Mouse (Mus musculus): ENCODE measurements around the gene Asb14. TPM values are rescaled to one million over a fixed set of nuclear protein-coding genes. Genes with fewer than 3 reads are reported as not detected.
"Not testable (repeated sequence)": the region's sequence is repeated elsewhere in the genome, so short reads cannot be mapped to it uniquely, and the experiment has no call there.

Asb14 gene
- polyA plus RNA-seq, 1 experiment from 2014 or later = not detected

GRCm38 (mm10) chr14:26887244-26887643 lies 7.1 kb upstream of the Asb14 start:
- Histone ChIP-seq H3K9me3 (ENCODE audit: control insufficient read depth, low read length) (no peaks in the 10 kb centered on the region), H3K9ac (ENCODE audit: low read depth, low read length) (no peak overlapping the region), H3K4me1 (ENCODE audit: control insufficient read depth, insufficient read depth, low read length) (no peaks in the 10 kb centered on the region), H3K4me3 (ENCODE audit: low read length) (no peak overlapping the region), H3K27me3 (replicated peaks; ENCODE audit: control insufficient read depth, insufficient read depth, low read length) (no peaks in the 10 kb centered on the region), H3K27ac (ENCODE audit: low read length) (no peak overlapping the region), H3K4me2 (ENCODE audit: low read depth, low read length) (no peak overlapping the region), H3K36me3 (ENCODE audit: control insufficient read depth, insufficient read depth, low read length) (no peaks in the 10 kb centered on the region)
- ATAC-seq = peak; percentile 100
- WGBS = 43% methylated on average over 3 of the region's 3 CpGs

GRCm38 (mm10) chr14:26890777-26891176 lies 3.6 kb upstream of the Asb14 start:
- Histone ChIP-seq H3K9ac (ENCODE audit: low read depth, low read length) (no peak overlapping the region), H3K4me1 (ENCODE audit: control insufficient read depth, insufficient read depth, low read length) (no peaks in the 10 kb centered on the region), H3K36me3 (ENCODE audit: control insufficient read depth, insufficient read depth, low read length) (no peaks in the 10 kb centered on the region), H3K27ac (ENCODE audit: low read length) (no peak overlapping the region), H3K27me3 (replicated peaks; ENCODE audit: control insufficient read depth, insufficient read depth, low read length) (no peaks in the 10 kb centered on the region), H3K4me3 (ENCODE audit: low read length) (no peak overlapping the region), H3K9me3 (ENCODE audit: control insufficient read depth, low read length) (no peaks in the 10 kb centered on the region), H3K4me2 (ENCODE audit: low read depth, low read length) (no peak overlapping the region)
- no peak for ATAC-seq
- 84% methylated on average over 3 of the region's 3 CpGs for WGBS

- Histone ChIP-seq H3K27me3 (replicated peaks; ENCODE audit: control insufficient read depth, insufficient read depth, low read length) (no peaks in the 10 kb centered on the region), H3K36me3 (ENCODE audit: control insufficient read depth, insufficient read depth, low read length) (no peaks in the 10 kb centered on the region), H3K9ac (ENCODE audit: low read depth, low read length) (no peak overlapping the region), H3K4me2 (ENCODE audit: low read depth, low read length) (no peak overlapping the region), H3K4me3 (ENCODE audit: low read length) (no peak overlapping the region), H3K27ac (ENCODE audit: low read length) (no peak overlapping the region), H3K4me1 (ENCODE audit: control insufficient read depth, insufficient read depth, low read length) (no peaks in the 10 kb centered on the region), H3K9me3 (ENCODE audit: control insufficient read depth, low read length) (no peaks in the 10 kb centered on the region)
- no peak for ATAC-seq
- WGBS = 74% methylated on average over 2 of the region's 2 CpGs
Observed at GRCm38 (mm10) chr14:26899490-26899889, 5.1 kb downstream of the Asb14 start.

- no peaks in the 10 kb centered on the region for H3K27me3 ChIP-seq (replicated peaks; ENCODE audit: control insufficient read depth, insufficient read depth, low read length)
- H3K4me2 ChIP-seq (ENCODE audit: low read depth, low read length) = no peak overlapping the region
- no peak for ATAC-seq
- H3K9ac ChIP-seq (ENCODE audit: low read depth, low read length) = no peak overlapping the region
- no peak overlapping the region for H3K27ac ChIP-seq (ENCODE audit: low read length)
- no peaks in the 10 kb centered on the region for H3K36me3 ChIP-seq (ENCODE audit: control insufficient read depth, insufficient read depth, low read length)
- H3K4me3 ChIP-seq (ENCODE audit: low read length) = no peak overlapping the region
- no peaks in the 10 kb centered on the region for H3K4me1 ChIP-seq (ENCODE audit: control insufficient read depth, insufficient read depth, low read length)
- no peaks in the 10 kb centered on the region for H3K9me3 ChIP-seq (ENCODE audit: control insufficient read depth, low read length)
- WGBS = 83% methylated on average over 12 of the region's 12 CpGs
Observed at GRCm38 (mm10) chr14:26900893-26901292, 6.5 kb downstream of the Asb14 start.

- Histone ChIP-seq H3K9me3 (ENCODE audit: control insufficient read depth, low read length) (no peaks in the 10 kb centered on the region), H3K4me1 (ENCODE audit: control insufficient read depth, insufficient read depth, low read length) (0 out of 2 replicates have a peak, but pooled peaks cover 2% of the 10 kb centered on the region), H3K4me2 (ENCODE audit: low read depth, low read length) (no peak overlapping the region), H3K4me3 (ENCODE audit: low read length) (no peak overlapping the region), H3K27ac (ENCODE audit: low read length) (no peak overlapping the region), H3K36me3 (ENCODE audit: control insufficient read depth, insufficient read depth, low read length) (no peaks in the 10 kb centered on the region), H3K9ac (ENCODE audit: low read depth, low read length) (no peak overlapping the region), H3K27me3 (replicated peaks; ENCODE audit: control insufficient read depth, insufficient read depth, low read length) (no peaks in the 10 kb centered on the region)
- 82% methylated on average over 4 of the region's 4 CpGs for WGBS
- no peak for ATAC-seq
Observed at GRCm38 (mm10) chr14:26907401-26907800, 13.0 kb downstream of the Asb14 start.

- not testable (repeated sequence) for H3K9ac ChIP-seq (ENCODE audit: low read depth, low read length); H3K27me3 ChIP-seq (replicated peaks; ENCODE audit: control insufficient read depth, insufficient read depth, low read length); H3K9me3 ChIP-seq (ENCODE audit: control insufficient read depth, low read length); H3K4me2 ChIP-seq (ENCODE audit: low read depth, low read length); H3K4me3 ChIP-seq (ENCODE audit: low read length); H3K4me1 ChIP-seq (ENCODE audit: control insufficient read depth, insufficient read depth, low read length); ATAC-seq; H3K27ac ChIP-seq (ENCODE audit: low read length); H3K36me3 ChIP-seq (ENCODE audit: control insufficient read depth, insufficient read depth, low read length)
- WGBS = 46% methylated on average over 9 of the region's 9 CpGs
Observed at GRCm38 (mm10) chr14:26910461-26910860, 16.1 kb downstream of the Asb14 start.

GRCm38 (mm10) chr14:26911201-26911600 lies 16.8 kb downstream of the Asb14 start:
- Histone ChIP-seq H3K9ac (ENCODE audit: low read depth, low read length) (no peak overlapping the region), H3K4me2 (ENCODE audit: low read depth, low read length) (no peak overlapping the region), H3K36me3 (ENCODE audit: control insufficient read depth, insufficient read depth, low read length) (no peaks in the 10 kb centered on the region), H3K4me3 (ENCODE audit: low read length) (no peak overlapping the region), H3K4me1 (ENCODE audit: control insufficient read depth, insufficient read depth, low read length) (0 out of 2 replicates have a peak, but pooled peaks cover 2% of the 10 kb centered on the region), H3K27me3 (replicated peaks; ENCODE audit: control insufficient read depth, insufficient read depth, low read length) (no peaks in the 10 kb centered on the region), H3K9me3 (ENCODE audit: control insufficient read depth, low read length) (no peaks in the 10 kb centered on the region), H3K27ac (ENCODE audit: low read length) (no peak overlapping the region)
- 67% methylated on average over 6 of the region's 6 CpGs for WGBS
- no peak for ATAC-seq

GRCm38 (mm10) chr14:26911826-26912225 lies 17.5 kb downstream of the Asb14 start:
- Histone ChIP-seq H3K27ac (ENCODE audit: low read length) (no peak overlapping the region), H3K27me3 (replicated peaks; ENCODE audit: control insufficient read depth, insufficient read depth, low read length) (no peaks in the 10 kb centered on the region), H3K4me1 (ENCODE audit: control insufficient read depth, insufficient read depth, low read length) (0 out of 2 replicates have a peak, but pooled peaks cover 2% of the 10 kb centered on the region), H3K9me3 (ENCODE audit: control insufficient read depth, low read length) (no peaks in the 10 kb centered on the region), H3K36me3 (ENCODE audit: control insufficient read depth, insufficient read depth, low read length) (no peaks in the 10 kb centered on the region), H3K4me3 (ENCODE audit: low read length) (no peak overlapping the region), H3K9ac (ENCODE audit: low read depth, low read length) (no peak overlapping the region), H3K4me2 (ENCODE audit: low read depth, low read length) (no peak overlapping the region)
- WGBS = 91% methylated on average over 13 of the region's 13 CpGs
- ATAC-seq = no peak

GRCm38 (mm10) chr14:26913681-26914268 lies 19.4 kb downstream of the Asb14 start:
- no peak overlapping the region for H3K4me2 ChIP-seq (ENCODE audit: low read depth, low read length)
- no peaks in the 10 kb centered on the region for H3K27me3 ChIP-seq (replicated peaks; ENCODE audit: control insufficient read depth, insufficient read depth, low read length)
- H3K4me1 ChIP-seq (ENCODE audit: control insufficient read depth, insufficient read depth, low read length) = 0 out of 2 replicates have a peak, but pooled peaks cover 2% of the 10 kb centered on the region
- no peak overlapping the region for H3K27ac ChIP-seq (ENCODE audit: low read length)
- no peak overlapping the region for H3K9ac ChIP-seq (ENCODE audit: low read depth, low read length)
- no peak overlapping the region for H3K4me3 ChIP-seq (ENCODE audit: low read length)
- no peaks in the 10 kb centered on the region for H3K36me3 ChIP-seq (ENCODE audit: control insufficient read depth, insufficient read depth, low read length)
- 83% methylated on average over 9 of the region's 9 CpGs for WGBS
- no peaks in the 10 kb centered on the region for H3K9me3 ChIP-seq (ENCODE audit: control insufficient read depth, low read length)
- no peak for ATAC-seq

GRCm38 (mm10) chr14:26919310-26919709 lies 25.0 kb downstream of the Asb14 start:
- Histone ChIP-seq H3K36me3 (ENCODE audit: control insufficient read depth, insufficient read depth, low read length) (peaks cover 3% of the 10 kb centered on the region; the same call in 1 of the 2 replicates), H3K27me3 (replicated peaks; ENCODE audit: control insufficient read depth, insufficient read depth, low read length) (no peaks in the 10 kb centered on the region), H3K4me2 (ENCODE audit: low read depth, low read length) (no peak overlapping the region), H3K27ac (ENCODE audit: low read length) (no peak overlapping the region), H3K4me3 (ENCODE audit: low read length) (no peak overlapping the region), H3K9ac (ENCODE audit: low read depth, low read length) (no peak overlapping the region), H3K9me3 (ENCODE audit: control insufficient read depth, low read length) (no peaks in the 10 kb centered on the region), H3K4me1 (ENCODE audit: control insufficient read depth, insufficient read depth, low read length) (no peaks in the 10 kb centered on the region)
- WGBS = 93% methylated on average over 3 of the region's 3 CpGs
- no peak for ATAC-seq
